Mouse (Mus musculus): ENCODE measurements around the gene Lrrc2.

Gene Lrrc2

DNA sequence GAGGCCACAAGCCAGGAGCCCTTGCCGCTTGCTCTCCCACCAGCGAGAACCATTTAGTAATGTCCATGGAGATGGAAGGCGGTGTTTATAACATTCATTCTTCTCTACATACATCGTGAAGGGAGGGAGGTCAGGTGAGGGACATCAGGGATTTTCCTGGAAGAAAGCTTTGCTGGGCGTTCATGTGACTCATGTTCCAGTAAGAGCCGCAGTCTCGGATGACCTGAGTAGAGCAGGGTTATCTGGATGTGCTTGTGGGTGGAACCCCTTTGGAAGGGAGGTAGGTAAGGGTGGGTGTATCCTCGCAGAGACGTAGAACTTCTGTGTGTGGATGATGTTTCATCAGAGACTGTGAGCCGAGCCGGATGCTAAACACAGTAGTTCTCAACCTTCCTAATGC, at the start of gene Lrrc2:
Lrrc2 (plus strand) TSS at position 149 of the 400 bp plus-strand sequence.
- no peak for DNase-seq

DNA sequence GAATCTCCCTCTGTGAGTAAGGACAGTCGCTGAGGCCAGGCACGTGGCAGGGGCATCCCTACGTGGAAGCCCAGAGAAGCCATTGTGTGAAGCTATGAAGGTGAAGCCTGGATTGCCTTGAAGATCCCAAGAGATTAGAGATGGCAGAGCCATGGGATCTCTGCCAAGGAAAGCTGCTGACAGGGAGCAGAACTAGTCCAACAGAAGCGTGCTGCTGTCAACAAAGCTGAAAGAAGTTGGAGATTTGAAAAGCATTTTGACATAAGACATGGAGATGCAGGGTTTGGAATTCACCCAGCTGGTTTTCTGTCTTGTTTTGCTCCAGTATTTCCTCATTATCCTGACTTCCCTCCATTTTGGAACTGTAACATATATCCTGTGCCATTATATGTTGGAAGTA, 49.1 kb upstream of the Lrrc2 start:
- DNase-seq: no peak

DNA sequence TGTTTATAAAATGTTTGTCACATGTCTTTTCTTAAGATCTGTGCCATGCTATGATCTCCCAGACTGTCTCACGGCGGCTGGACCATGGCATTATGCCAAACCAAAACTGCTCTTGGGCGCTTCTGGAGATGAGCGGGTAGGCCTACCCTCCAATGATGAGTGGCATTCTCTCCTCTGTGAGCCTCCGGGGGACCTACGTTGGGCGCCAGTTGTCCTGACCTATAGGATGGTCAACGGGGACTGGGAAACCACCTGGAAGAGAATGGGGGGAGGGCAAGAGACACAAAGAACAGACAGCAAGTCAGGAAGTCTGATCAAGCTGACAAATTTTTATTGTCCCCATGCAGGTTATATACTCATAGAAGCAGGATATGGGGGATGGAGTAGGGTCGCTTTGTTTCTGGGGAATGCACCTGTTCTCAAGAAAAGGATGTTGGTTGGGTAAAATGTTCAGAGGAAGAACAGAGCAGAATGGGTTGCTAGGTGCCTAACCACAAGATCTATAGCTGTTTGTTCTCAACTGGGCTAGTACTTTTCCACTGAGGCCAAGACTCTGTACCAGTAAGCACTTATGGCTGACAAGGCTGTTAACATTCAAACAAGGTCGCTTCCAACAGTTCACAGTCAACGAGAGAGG, 44.0 kb upstream of the Lrrc2 start:
- no peak for DNase-seq

DNA sequence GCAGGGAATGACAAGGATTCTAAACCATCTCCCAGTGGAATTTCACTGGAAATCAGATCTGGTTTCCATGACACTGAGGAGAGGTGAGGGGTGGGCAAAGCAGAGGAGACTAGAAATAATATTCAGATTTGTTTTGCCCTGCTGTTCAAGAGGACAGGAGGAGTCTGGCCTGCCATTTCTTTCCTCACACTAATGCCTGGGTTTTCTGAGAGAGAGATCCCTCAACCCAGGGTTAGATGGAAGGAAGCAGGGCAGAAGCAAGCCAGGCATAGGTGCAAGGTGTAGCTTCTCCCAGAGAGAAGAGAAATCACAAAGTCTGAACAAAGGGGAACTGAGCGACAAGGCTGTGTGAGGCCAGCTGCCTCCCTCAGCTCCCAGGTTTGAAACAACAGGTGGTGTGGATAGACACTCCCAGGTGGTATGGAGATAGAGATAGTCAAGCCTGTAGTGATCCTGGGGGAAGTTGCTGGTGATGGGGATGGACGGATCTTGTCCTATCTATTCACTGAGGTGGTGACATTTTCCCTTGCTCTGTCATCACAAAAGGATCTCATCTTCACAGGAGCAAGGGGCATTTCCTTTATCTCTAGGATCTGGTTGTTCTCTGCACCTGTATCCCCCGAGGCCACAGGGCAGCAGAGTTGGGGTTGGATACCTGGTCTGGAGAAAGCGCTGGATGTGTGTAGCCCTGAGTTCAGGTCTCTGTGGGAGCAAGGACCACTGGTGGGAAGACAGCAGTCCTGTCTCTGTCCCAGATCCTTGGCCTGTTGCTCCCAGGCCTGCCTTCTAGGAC, 43.3 kb upstream of the Lrrc2 start:
- DNase-seq: no peak

DNA sequence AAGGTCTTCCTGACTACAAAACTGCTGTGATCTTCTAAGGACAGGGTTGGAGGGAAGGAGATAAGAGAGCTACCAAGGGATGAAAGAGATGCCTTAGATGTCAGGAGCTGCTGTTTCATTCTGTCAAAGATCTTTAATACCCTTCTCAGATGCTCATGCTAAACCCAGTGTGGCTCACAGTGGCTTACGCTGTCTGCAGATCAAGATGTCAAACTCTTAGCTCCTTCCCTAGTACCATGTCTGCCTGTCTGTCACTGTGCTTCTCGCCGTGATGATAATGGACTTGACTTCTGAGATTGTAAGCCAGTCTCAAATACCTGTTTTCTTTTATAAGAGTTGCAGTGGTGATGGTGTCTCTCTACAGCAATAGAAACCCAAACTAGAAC, 42.7 kb upstream of the Lrrc2 start:
- DNase-seq: no peak

DNA sequence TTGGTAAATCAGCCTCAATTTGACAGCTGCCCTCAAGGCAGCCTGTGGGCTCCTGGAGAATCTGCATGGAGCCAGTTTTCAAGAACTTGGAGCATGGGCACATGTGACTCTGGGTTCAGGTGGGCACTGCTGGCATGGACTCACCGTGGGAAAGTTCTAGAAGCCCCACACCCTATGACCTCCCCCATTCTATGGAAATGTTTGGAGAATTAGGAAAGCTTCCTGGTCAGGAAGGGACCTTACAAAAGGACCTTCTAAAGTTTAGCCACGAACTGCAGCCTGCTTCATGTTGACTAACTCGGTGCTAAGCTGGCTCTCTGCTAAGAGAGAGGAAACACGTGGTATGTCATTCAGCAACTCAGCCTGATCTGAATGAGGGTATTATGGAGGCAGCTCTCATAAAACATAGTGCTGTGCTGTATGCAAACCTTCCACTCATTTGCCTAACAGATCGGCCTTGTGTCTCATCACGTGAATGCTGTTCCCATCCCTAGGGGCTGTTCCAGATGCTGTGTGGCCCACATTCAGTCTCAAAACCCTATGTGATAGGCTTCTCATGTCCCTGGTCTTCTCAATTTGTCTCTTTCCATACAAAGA, 41.9 kb upstream of the Lrrc2 start:
- DNase-seq: no peak

DNA sequence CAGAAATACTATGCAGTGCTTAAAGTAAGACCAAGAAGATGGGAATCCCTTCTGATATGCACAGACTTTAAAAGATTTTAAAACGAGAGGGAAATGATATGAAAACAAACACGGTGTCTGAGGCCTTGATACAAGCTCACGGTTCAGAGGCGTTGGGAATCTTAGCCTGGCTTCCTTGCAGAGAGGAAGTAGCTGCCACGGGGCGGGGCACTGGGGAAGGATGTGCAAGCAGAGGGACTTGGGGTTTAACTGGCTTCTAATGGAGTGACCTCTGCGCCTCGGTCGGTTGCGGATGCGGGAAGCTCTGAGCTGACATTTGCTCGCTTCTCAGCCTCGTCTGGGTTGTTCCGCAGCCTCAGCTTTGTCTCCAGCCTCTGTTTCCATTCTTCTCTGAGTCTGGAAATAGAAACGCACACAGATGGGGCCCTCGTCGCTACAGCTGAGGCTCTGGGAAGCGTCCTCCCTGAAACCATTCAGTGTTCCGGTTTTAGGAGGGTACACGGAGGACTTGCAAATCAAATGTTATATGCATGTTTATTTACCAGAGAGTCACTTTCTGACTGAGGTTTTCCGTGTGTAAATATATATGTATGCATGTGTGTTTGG, 36.6 kb upstream of the Lrrc2 start:
- no peak for DNase-seq

DNA sequence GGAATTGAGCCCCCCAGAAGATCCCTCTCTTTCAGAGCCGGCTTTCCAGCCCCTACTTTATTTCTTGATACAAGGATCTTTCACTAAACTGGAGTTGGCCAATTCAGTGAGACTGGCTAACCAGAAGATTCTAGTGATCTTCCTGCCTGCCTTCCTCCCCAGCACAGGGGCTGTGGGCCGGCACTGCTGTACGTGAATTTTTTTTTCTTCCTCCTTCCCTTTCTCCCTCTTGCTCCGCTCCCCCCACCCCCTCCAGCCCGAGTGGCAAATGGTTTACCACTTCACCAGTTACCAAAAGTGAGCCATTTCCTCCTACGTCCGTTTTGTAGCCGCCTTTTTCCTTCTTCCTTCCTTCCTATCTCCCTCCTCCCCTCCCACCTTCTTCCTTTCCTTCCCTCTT, 35.9 kb upstream of the Lrrc2 start:
- no peak for DNase-seq

DNA sequence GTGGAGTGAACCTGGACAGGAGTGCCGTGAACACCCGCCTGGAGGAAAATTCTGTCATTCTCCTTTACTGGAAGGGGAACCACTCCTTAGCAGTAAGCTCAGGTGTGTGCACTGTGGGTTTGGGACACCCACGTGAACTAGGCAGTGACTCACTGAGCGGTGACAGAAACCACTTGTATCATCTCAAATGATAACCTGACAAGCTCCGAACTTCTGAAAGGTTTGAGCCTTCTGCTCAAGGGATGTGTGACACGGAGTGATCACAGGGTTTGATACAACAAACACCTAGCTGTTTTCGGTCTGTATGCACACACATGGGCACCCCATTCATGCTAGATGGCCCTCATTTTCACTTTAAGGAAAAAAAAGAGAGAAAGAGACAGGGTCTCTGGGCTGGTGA, 34.6 kb upstream of the Lrrc2 start, which contains the start of gene Fam240a:
Fam240a (minus strand) TSS at position 76 of the 400 bp plus-strand sequence.
- DNase-seq: no peak

DNA sequence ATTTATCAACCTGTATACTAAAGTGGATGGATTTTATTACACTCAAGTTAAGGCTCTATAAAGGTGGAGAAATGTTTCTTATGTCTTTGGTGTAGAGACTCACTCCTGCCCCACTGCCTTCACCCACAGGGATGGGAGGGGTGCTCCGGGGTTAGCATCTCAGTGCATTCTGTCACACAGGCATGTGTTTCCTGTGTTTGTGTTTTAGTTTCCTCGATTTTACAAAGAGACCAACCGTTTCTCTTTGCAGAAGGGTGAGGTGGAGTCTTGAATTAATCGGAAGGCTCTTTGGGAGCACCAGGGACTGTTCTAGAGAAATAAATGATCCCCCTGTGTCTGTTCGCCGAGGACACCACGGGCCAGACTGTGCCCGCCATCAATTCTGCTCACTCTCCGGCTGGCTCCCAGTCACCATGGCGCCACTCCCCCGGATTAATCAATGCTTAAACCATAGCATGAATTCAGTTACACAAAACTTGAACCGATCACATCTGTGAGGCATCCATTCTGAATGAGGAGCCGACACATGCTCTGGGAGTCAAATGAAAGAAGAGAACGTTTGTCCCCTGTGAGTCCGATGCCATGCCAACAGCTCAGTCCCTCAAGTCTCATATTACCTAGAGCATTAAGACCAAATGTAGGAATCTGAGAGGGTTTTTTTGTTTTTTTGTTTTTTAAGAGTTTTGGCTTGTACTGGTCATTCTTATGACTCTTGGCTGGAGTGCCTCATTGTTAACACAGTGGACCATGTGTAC, 30.5 kb upstream of the Lrrc2 start:
- DNase-seq: no peak

DNA sequence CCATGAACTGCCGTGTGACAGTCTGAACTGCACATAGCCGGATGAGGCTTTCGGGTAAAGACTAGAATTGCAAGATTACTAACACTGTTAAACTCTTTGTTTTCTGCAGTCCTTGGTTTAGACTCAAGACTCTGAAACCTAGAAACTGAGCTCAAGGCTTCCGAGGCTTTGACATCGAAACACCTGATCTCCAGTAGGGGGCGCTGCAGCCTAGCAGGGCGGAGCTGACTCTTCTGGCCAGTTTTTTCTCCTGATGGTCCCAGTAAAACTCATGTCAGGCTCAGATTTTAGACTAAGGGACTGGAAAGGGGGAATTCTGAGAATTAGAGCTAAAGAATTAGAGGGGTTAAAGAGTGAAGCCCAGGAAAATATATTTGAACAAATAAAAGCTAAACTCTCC, 28.6 kb upstream of the Lrrc2 start:
- peak; percentile 84 to 93 for DNase-seq

DNA sequence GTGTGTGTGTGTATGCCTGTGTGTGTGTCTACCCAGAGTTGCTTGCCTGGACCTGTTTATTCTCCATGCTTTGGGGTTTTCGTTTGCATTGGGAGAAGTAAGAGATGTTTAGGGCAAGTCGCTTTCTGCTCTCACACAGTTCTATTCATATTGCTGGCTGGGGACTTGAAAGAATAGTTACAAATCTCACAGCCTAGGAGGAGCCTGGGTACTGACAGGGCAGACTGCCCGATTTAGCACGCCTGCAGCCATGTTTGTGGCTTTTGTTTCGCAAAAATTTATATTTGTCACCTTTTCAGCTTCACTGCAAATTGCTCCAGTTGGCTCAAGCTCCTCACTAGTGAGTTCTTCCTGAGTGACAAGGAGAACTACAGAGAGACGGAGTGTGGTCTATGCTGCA, 19.8 kb upstream of the Lrrc2 start:
- DNase-seq: peak; percentile 28 to 33

DNA sequence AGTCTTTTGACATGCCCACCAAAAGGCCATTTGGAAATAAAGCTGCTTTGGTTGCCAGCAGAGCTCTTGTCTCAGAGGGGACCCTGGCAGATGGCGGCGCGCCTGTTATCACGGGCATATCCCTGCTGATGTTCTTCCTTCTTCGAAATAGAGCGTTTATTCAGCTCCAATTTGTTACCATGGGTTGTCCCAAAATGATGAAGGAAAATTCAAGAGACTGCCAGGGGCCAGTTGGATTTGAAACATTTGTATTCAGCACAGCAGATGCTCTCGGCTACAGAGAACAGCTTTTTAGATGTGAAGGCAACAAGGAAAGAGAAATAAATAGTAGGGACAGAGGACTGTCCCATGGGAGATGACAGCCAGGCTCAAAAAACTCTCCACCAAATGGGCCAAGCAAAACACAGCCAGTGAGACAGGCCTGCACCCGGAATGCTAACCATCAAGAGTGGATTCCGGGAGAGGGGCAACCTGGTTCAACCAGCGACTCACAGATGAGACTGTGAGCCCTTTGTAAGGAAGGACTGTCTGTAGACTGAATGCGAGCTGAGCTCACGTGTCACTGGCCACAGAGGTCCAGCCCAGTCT, 17.4 kb upstream of the Lrrc2 start:
- DNase-seq: peak; percentile 81 to 82

DNA sequence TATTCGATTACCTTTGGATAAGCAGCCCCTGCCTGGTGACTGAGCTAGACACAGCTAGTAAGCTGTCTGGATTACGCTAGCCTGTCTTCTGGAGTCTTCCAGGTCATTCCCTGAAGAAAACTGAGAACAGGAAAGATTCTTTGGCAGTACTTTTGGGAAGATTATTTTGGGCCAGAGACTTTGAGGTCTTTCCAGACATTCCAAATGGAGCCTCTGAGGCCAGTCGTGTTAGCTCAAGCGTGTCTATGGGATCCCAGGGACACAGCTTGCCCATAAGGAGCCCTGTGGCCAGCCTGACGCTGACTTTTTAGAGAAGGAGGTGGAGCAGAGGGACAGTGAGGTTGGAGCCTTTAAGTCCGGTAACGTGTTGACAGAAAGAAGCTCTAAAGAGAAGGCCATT, 15.4 kb upstream of the Lrrc2 start:
- DNase-seq: peak in 1 of 2 experiments; percentile 15

DNA sequence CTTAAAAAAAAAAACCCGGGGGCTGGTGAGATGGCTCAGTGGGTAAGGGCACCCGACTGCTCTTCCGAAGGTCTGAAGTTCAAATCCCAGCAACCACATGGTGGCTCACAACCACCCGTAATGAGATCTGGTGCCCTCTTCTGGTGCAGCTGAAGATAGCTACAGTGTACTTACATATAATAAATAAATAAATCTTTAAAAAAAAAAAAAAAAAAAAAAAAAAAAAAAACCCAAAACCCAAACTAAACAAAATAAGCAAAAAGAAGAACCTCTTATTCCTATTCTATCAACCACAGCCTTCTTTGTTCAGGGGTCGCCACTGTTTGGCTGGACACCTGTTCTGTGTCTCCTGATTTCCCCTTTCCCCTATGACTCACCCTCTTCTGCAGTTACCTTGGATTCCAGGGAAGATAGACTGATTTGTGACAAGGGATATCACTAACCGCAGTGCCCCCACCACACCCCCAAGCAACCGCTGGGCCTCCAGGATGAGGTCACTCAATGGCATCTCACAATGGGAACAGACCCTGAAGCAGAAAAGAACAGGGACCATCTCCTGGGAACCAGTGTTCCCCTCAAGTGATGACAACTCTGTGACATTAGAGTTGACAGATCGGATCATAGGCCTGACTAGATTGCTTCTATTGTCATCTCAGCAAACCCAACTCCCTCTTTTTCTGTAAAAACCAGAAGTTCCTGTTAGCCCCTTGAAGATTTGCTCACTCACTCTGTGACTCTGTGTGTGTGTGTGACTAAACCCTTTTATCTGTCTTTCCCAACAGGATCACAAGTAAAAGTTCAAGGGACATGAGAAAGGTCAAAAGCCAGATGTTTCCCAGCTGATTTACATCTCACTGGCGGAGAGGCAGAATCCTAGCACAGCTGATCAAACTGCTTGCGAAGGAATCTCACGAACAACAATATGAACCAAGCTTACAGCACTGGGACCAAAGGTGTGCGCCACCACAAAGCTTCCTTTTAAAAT, 13.5 kb upstream of the Lrrc2 start:
- no peak for DNase-seq

DNA sequence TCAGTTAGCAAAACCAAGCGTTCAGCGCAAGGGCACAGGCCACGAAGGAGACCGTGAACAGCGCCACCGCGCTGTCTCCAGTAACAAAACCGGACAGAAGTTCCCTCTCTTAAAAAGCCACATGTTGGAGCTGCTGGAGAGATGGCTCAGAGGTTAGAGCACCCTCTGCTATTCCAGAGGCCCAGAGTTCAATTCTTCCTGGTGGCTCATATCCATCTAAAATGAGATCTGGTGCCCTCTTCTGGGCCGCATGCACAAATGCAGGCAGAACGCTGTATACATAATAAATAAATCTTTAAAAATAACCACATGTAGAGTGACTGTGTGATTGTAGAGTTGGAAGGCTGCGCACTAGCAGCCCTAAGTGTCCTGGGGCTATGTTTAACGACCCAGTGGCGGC, 7.1 kb upstream of the Lrrc2 start:
- peak; percentile 28 to 34 for DNase-seq

DNA sequence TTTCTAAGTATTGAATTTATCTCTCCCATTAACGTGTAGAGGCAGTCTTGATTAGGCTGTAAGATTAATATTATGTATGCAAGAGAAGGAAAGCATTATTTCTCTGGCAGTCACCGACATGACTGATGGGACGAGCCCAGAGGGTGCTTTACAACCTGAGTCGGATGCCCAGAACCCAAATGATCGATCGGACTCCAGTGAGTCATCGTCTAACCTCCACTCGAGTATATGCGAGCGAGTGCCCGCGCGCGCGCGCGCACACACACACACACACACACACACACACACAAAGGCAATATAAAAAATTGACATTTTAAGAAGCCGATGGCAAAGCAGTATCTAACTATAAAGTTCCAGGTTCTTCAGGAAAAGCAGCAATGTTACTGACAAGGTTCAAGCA, 6.0 kb upstream of the Lrrc2 start:
- no peak for DNase-seq

DNA sequence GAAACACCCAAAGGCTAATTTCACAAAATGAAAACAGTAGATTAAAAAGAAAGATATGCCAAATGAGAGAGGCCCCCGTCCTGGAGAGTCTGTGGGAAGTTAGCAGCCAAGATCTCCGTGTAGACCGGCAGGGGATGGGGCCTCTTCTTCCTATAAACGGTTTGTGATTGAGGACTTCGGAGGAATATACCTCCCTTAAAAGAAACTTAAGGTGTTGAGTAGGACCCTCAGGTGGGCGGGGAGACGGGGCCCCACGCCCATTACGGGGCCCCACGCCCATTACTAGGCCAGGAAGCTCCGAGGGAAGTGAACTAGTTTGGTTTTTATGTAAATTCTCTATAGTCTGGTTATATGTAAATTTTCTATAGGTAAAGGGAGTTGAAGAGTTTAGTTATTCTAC, 5.4 kb upstream of the Lrrc2 start, which contains the start of gene Tdgf1:
Tdgf1 (minus strand) TSS at position 233 of the 400 bp plus-strand sequence.
- DNase-seq: no peak

DNA sequence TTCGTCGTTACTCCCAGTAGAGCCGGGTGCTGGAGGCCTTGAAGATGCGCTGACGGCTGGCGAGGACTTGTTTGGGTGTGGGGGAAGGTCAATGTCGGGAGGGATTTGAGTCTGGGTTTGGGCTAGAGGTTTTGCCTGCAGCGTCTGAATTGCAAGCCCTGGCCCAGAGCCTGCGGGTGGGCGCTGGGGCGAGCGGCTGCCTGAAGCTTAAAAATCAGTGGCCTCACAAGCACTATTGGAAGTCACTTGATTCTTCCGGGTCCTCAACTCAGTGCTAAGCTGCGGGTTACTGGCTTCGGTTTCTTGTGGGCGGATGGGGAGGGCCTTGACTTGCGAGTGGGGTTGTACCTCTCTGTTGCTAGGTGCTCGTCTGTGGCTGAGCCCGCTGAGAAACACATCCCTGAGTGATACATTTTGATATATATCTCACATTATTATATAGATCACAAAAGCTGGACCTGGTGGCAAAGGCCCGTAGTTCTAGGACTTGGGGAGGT, 4.7 kb upstream of the Lrrc2 start:
- no peak for DNase-seq

DNA sequence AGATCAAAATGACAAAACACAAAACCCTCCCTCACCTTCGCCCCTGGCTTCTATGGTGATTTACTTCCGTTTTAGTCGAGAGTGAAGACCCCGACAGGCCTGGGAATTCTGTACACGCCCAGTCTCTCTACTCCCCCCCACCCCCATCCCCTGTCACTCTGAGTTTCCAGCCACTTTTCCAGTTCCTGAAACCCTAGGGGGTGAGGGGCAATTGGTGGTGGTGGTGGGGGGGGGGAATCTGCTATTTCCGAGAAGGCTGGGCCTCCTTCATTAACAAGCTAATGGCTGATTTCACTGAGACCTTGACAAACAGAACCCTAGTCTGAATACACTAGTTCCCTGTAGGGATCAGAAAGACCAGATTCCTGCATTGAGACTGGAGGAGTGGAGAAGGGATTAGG, 4.1 kb upstream of the Lrrc2 start:
- DNase-seq: no peak

DNA sequence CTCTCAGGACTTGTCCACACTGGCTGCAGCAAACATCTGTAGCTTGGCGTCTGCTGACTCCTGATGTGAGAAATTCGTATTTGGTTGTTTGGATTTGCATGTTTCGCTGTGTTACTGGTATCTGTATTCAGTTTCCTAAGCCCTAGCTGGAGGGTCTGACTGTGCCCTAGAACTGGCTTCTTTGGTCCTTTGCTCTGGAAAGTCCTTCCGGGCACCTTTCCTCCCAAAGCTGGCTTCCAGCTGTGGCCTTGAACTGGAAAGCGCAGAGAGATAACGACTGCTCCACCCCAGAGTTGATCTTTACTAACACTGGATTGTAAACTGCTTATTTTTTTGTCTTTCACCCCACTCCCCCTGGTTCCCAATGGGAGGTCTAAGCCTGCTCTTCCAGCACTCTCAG, 3.4 kb upstream of the Lrrc2 start:
- DNase-seq: no peak

Data from cerebellum, postnatal 14 days (tissue).